Mouse (Mus musculus) spleen, adult 12 weeks (tissue): Measurements from ENCODE around the gene Fxr1.
A peak's percentile ranks its signal among the peaks of the same experiment; 100 is the strongest.
"Not testable (repeated sequence)": the region's sequence is repeated elsewhere in the genome, so short reads cannot be mapped to it uniquely, and the experiment has no call there.

Experiments used
- DNase-seq: peaks from one replicate; pipeline ENCODE4 v3.0.0; 2022; ENCODE audit warnings: low spot score

Fxr1 gene

GRCm38 (mm10) chr3:34062352-34062751 is 42.6 kb downstream of the Fxr1 start:
- DNase-seq: no peak

DNA sequence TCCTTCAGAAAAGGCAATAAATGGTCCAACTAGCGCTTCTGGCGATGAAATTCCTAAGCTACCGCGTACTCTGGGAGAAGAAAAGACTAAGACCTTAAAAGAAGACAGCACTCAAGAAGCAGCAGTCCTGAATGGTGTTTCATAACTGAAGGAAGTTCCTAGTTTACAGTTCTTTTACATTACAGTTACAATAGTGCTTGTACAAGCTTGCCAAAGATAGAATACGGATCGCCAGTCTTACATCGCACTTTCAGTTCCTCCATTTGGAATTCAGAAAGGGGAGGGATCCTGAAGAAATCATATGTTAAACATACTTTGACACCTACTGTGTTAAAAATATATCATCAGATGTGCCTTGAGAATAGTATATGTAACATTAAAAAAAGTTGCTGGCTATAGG is 49.2 kb downstream of the Fxr1 start:
- DNase-seq: not testable (repeated sequence)

DNA sequence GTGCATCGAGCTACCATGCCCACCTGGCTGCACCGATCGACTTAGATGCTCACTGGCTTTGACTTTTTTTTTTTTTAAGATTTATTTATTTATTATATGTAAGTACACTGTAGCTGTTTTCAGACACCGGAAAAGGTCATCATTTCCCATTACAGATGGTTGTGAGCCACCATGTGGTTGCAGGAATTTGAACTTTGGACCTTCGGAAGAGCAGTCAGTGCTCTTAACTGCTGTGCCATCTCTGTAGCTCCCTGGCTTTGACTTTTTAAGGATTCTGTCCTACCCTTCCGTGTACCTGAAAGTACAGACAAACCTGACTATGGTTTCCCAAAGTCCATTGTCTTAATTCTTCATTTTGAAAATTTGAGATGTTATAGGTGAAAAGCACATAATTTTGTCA is 53.0 kb downstream of the Fxr1 start:
- no peak for DNase-seq

DNA sequence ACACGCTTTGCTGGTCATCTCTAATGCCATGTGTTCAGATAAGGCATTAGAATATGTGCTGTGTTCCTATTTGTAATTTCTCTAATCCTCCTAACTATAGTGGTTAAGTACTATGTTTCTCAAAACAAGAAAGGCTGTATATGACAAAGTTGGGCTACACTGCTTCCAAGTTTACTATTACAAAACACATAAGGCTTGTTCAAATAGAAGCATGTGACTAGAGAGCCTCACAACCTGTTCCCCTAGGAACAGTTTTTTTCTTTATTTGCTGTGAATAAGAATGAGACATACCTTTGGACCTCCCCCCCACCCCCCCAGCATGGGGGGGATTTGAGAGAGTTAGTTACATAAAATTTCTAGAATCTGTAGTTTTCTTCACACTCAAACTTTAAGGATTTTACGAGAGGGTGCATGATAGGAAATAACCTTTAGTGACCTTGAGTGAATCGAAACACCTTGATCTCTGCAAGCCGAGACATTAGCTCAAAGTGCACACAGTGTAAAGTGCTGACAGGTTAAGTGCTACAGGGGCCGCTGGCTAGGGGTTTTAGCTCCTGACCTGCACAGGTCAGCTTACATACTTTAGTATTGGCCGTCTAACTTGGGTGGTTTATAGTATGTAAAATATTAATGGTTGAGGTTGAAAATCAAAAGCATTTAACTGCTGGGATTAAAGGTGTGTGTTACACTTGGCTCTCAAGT is 56.5 kb downstream of the Fxr1 start:
- DNase-seq: no peak

DNA sequence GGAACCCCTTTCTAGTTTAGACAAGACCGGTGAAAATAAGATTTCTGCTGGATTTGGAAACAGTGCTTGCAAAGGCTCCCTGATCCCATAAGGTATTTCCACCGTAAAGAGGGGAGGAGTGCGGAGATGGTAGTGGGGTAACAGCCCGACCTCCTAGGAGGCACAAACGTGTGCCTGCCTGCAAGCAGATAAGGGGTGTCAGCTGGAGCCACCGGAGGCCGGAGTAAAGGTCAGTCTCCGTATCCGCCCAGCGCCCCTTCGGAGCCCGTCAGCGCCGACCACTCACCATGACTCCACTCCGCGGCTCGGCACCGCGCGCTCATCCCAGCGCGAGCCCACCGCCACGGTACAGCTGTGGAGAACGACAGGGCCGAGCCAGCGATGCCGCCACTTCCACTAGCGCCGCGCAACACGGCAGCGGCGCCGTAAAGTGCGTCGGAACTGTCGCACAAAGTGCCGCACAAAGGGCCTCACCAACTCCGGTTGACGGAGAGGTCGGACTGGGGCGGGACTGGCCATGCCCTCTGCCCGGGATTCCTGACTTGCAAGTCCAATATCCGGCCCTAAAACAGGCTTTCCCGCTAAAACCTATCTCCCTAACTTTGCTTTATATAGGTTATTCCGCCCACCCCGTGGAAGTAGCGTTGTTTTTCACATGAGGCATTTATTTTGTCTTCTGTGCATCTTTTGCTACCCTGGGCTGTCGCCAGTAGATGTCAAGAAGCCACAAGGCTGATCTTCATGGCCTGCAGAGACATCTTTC is 61.3 kb downstream of the Fxr1 start, which contains the start of gene Dnajc19:
Dnajc19 (minus strand) TSS at position 422 of the 763 bp plus-strand sequence.
- peak; percentile 87 for DNase-seq

DNA sequence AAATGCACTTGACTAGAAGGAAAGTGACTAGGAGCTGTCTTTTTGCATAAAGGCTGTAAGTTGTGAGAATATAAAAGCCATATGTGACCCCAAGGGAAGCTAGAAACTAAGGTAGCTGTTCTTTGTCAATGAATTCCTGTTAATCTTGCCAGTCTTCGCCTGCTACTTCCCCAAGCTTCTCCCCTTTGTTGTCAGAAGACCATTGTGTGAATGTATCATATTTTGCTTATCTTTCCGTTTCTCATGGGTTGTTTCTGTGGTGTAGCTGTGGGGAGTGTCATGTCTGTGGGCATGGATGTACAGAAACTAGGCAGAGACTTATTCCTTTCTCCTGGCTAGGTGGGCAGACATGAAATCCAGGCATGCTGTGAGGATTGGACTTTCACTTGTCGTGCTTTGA is 62.2 kb downstream of the Fxr1 start:
- DNase-seq: no peak

GRCm38 (mm10) chr3:34083655-34084054 is 63.9 kb downstream of the Fxr1 start:
- no peak for DNase-seq

DNA sequence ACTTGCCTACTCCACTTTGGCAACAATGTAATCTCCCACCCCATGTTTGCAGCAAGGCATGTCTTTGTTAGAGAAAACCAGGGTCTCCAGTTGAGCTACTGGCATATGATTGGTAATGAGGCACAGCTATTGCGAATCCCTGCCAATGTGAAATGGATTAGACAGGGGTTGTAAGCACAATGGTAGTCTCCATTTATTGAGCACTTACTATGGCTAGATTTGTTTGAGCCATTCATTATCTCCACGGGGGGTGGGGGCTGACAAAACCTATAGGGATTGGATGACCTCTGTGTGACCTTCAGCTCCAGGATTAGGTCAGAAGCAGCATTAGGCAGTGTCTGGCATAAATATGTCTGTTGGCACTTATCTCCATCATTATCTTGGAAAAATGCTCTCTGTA is 83.1 kb downstream of the Fxr1 start:
- DNase-seq: no peak

- no peak for DNase-seq
Measured at GRCm38 (mm10) chr3:34103902-34104672, 84.3 kb downstream of the Fxr1 start.

DNA sequence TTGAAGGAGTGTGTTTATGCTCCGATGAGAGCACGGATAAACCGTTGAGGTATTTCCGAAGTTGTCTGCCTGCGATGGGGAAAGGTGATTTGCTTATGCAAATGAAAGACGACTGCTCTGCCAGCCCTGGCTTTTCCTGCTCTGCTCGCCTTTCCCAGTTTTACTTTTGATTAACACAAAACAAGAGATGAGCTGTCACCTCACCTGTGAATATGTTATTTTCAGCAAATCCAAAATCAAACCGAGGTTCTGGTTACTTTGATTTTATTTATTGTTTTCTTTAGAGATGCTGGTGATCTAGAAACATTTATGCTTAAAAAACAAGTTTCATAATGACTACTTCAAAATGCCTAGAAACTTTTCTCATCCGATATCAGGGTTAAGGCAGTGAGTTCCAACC is 86.7 kb downstream of the Fxr1 start:
- no peak for DNase-seq

DNA sequence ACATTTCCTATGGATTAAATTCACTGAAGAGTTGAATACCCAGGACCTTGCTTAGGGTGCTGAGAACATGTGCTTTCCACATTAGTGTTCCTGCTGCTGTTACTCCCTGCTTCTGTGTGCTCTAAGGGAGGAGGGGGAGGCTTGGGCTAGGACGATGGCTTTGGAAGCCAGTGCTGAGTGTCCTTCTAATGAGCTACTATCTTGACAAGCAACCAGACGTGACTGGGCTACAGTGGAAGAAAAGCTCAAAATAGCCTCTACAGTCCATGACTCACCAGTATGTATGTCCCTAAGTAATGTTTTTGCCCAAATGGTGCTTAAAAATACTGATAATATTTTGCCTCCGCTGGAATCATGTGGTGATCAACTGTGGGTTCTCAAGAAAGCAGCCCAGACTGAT is 87.9 kb downstream of the Fxr1 start:
- DNase-seq: no peak

DNA sequence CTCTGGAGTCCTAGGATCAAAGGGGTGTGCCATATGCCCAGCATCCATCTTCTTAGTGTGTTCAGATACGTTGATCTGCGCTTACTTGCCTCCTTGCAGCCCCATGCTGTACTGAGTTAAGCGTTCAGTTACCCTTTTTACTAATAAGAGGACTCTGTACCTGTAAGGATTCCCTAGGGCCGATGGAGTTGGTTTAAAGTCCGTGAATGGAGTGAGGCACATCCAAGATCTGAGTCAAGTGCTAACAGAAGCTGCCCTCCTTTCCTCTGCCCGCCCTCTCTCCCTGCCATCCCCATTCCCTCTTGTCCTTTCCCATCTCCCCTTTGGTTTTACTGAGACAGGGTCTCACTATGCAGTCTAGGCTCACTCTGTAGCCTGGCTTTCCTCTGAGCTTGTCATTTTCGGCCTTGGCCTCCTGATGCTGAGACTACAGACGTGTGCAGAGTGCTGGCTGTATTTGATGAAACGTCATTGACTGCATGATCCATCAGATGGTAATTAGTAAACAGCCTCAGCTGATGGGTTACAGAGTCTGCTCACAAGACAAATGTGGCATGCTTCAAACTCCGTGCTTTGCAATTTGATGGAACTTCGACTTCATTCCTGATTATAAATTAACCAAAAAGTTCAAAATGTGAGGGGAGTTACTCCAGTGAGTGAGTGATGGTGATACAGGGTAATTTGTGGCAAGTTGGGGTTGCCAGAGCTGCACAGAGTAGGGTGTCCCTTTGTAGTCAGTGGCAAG is 92.4 kb downstream of the Fxr1 start:
- DNase-seq: no peak

- no peak for DNase-seq
Measured at GRCm38 (mm10) chr3:34115806-34116205, 96.1 kb downstream of the Fxr1 start.

DNA sequence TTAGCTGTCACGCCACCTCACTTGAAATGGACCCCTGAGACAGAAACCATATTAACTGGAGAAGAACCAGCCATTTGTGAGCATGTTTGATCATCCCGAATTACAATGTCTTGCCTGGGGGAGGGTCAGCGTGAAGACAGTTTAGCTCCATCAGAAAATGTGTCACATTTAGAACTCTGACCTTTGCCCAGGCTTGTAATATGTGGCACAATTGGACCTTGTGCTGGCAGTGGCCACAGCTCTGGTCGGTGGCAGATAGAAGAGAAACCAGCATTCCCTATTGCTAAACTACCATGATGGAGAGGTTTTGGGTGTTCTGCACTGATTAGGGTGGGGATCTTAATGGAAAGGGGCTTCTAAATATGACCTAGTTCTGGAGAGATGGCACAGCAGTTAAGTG is 100.1 kb downstream of the Fxr1 start:
- no peak for DNase-seq
